Mouse (Mus musculus): Measurements from ENCODE around the gene Esyt3. TPM values are rescaled to one million over a fixed set of nuclear protein-coding genes. Genes with fewer than 3 reads are reported as not detected.

The Esyt3 gene
- polyA plus RNA-seq, 1 experiment from 2014 or later: 0.37 TPM

- H3K4me2 ChIP-seq (replicated peaks; ENCODE audit: low read depth): no peak overlapping the region
- H3K9me3 ChIP-seq (ENCODE audit: control insufficient read depth): no peaks in the 10 kb centered on the region
- H3K36me3 ChIP-seq (ENCODE audit: control insufficient read depth, insufficient read depth): no peaks in the 10 kb centered on the region
- H3K27me3 ChIP-seq (replicated peaks; ENCODE audit: control insufficient read depth, insufficient read depth, low read length): peaks cover 27% of the 10 kb centered on the region
- H3K27ac ChIP-seq (ENCODE audit: low read depth, low read length): no peak overlapping the region
- H3K9ac ChIP-seq (ENCODE audit: low read depth, low read length): no peak overlapping the region
- ATAC-seq: no peak
- H3K4me1 ChIP-seq (replicated peaks; ENCODE audit: control insufficient read depth, insufficient read depth, low read length): no peaks in the 10 kb centered on the region
- no peak for TF ChIP-seq CTCF (IDR thresholded peaks at IDR 0.05; ENCODE audit: low read depth)
- H3K4me3 ChIP-seq (ENCODE audit: low read depth, low read length): no peak overlapping the region
- WGBS: 86% methylated on average over 15 of the region's 15 CpGs
Measured at GRCm38 (mm10) chr9:99359012-99359411, 655 bp upstream of the Esyt3 start.

- H3K4me3 ChIP-seq (ENCODE audit: low read depth, low read length): peak overlapping the region; percentile 40
- TF ChIP-seq CTCF (IDR thresholded peaks at IDR 0.05; ENCODE audit: low read depth): no peak
- peaks cover 27% of the 10 kb centered on the region for H3K27me3 ChIP-seq (replicated peaks; ENCODE audit: control insufficient read depth, insufficient read depth, low read length)
- H3K9ac ChIP-seq (ENCODE audit: low read depth, low read length): no peak overlapping the region
- peak overlapping the region; percentile 74 for H3K4me2 ChIP-seq (replicated peaks; ENCODE audit: low read depth)
- 0 out of 2 replicates have a peak, but pooled peaks have one; percentile 26 for ATAC-seq
- H3K36me3 ChIP-seq (ENCODE audit: control insufficient read depth, insufficient read depth): no peaks in the 10 kb centered on the region
- H3K27ac ChIP-seq (ENCODE audit: low read depth, low read length): no peak overlapping the region
- no peaks in the 10 kb centered on the region for H3K9me3 ChIP-seq (ENCODE audit: control insufficient read depth)
- no peaks in the 10 kb centered on the region for H3K4me1 ChIP-seq (replicated peaks; ENCODE audit: control insufficient read depth, insufficient read depth, low read length)
- WGBS: 5% methylated on average over 19 of the region's 19 CpGs
Measured at GRCm38 (mm10) chr9:99357561-99357920, 816 bp downstream of the Esyt3 start.

- H3K4me3 ChIP-seq (ENCODE audit: low read depth, low read length): no peak overlapping the region
- H3K4me1 ChIP-seq (replicated peaks; ENCODE audit: control insufficient read depth, insufficient read depth, low read length): no peaks in the 10 kb centered on the region
- H3K27ac ChIP-seq (ENCODE audit: low read depth, low read length): no peak overlapping the region
- ATAC-seq: no peak
- H3K9ac ChIP-seq (ENCODE audit: low read depth, low read length): no peak overlapping the region
- WGBS: 68% methylated on average over 5 of the region's 5 CpGs
- H3K4me2 ChIP-seq (replicated peaks; ENCODE audit: low read depth): no peak overlapping the region
- no peak for TF ChIP-seq CTCF (IDR thresholded peaks at IDR 0.05; ENCODE audit: low read depth)
- no peaks in the 10 kb centered on the region for H3K36me3 ChIP-seq (ENCODE audit: control insufficient read depth, insufficient read depth)
- H3K9me3 ChIP-seq (ENCODE audit: control insufficient read depth): no peaks in the 10 kb centered on the region
- H3K27me3 ChIP-seq (replicated peaks; ENCODE audit: control insufficient read depth, insufficient read depth, low read length): peaks cover 27% of the 10 kb centered on the region
Measured at GRCm38 (mm10) chr9:99355971-99356370, 2.4 kb downstream of the Esyt3 start.

- no peak for TF ChIP-seq CTCF (IDR thresholded peaks at IDR 0.05; ENCODE audit: low read depth)
- H3K27ac ChIP-seq (ENCODE audit: low read depth, low read length): no peak overlapping the region
- no peaks in the 10 kb centered on the region for H3K9me3 ChIP-seq (ENCODE audit: control insufficient read depth)
- WGBS: 71% methylated on average over 5 of the region's 5 CpGs
- no peaks in the 10 kb centered on the region for H3K4me1 ChIP-seq (replicated peaks; ENCODE audit: control insufficient read depth, insufficient read depth, low read length)
- ATAC-seq: no peak
- H3K27me3 ChIP-seq (replicated peaks; ENCODE audit: control insufficient read depth, insufficient read depth, low read length): peaks cover 27% of the 10 kb centered on the region
- H3K9ac ChIP-seq (ENCODE audit: low read depth, low read length): no peak overlapping the region
- no peaks in the 10 kb centered on the region for H3K36me3 ChIP-seq (ENCODE audit: control insufficient read depth, insufficient read depth)
- no peak overlapping the region for H3K4me3 ChIP-seq (ENCODE audit: low read depth, low read length)
- H3K4me2 ChIP-seq (replicated peaks; ENCODE audit: low read depth): no peak overlapping the region
Measured at GRCm38 (mm10) chr9:99354796-99355195, 3.6 kb downstream of the Esyt3 start.

GRCm38 (mm10) chr9:99353390-99353789, 5.0 kb downstream of the Esyt3 start:
- no peaks in the 10 kb centered on the region for H3K4me1 ChIP-seq (replicated peaks; ENCODE audit: control insufficient read depth, insufficient read depth, low read length)
- peaks cover 19% of the 10 kb centered on the region for H3K27me3 ChIP-seq (replicated peaks; ENCODE audit: control insufficient read depth, insufficient read depth, low read length)
- H3K4me2 ChIP-seq (replicated peaks; ENCODE audit: low read depth): no peak overlapping the region
- H3K4me3 ChIP-seq (ENCODE audit: low read depth, low read length): no peak overlapping the region
- H3K9ac ChIP-seq (ENCODE audit: low read depth, low read length): no peak overlapping the region
- TF ChIP-seq CTCF (IDR thresholded peaks at IDR 0.05; ENCODE audit: low read depth): no peak
- no peak for ATAC-seq
- H3K36me3 ChIP-seq (ENCODE audit: control insufficient read depth, insufficient read depth): no peaks in the 10 kb centered on the region
- WGBS: 69% methylated on average over 6 of the region's 6 CpGs
- H3K27ac ChIP-seq (ENCODE audit: low read depth, low read length): no peak overlapping the region
- no peaks in the 10 kb centered on the region for H3K9me3 ChIP-seq (ENCODE audit: control insufficient read depth)

GRCm38 (mm10) chr9:99352964-99353363, 5.4 kb downstream of the Esyt3 start:
- Histone ChIP-seq H3K4me2 (replicated peaks; ENCODE audit: low read depth) (no peak overlapping the region), H3K9ac (ENCODE audit: low read depth, low read length) (no peak overlapping the region), H3K4me3 (ENCODE audit: low read depth, low read length) (no peak overlapping the region), H3K4me1 (replicated peaks; ENCODE audit: control insufficient read depth, insufficient read depth, low read length) (no peaks in the 10 kb centered on the region), H3K27ac (ENCODE audit: low read depth, low read length) (no peak overlapping the region), H3K36me3 (ENCODE audit: control insufficient read depth, insufficient read depth) (no peaks in the 10 kb centered on the region), H3K27me3 (replicated peaks; ENCODE audit: control insufficient read depth, insufficient read depth, low read length) (peaks cover 15% of the 10 kb centered on the region), H3K9me3 (ENCODE audit: control insufficient read depth) (no peaks in the 10 kb centered on the region)
- ATAC-seq: no peak
- no peak for TF ChIP-seq CTCF (IDR thresholded peaks at IDR 0.05; ENCODE audit: low read depth)
- 65% methylated on average over 4 of the region's 4 CpGs for WGBS

- 40% methylated on average over 4 of the region's 4 CpGs for WGBS
Measured at GRCm38 (mm10) chr9:99345351-99345792, 13.0 kb downstream of the Esyt3 start.

More at GRCm38 (mm10) chr9:99345351-99345792, 13.0 kb downstream of the Esyt3 start:
- Histone ChIP-seq H3K9me3 (ENCODE audit: control insufficient read depth) (no peaks in the 10 kb centered on the region), H3K27me3 (replicated peaks; ENCODE audit: control insufficient read depth, insufficient read depth, low read length) (no peaks in the 10 kb centered on the region), H3K4me3 (ENCODE audit: low read depth, low read length) (no peak overlapping the region), H3K9ac (ENCODE audit: low read depth, low read length) (no peak overlapping the region), H3K27ac (ENCODE audit: low read depth, low read length) (no peak overlapping the region), H3K36me3 (ENCODE audit: control insufficient read depth, insufficient read depth) (no peaks in the 10 kb centered on the region), H3K4me1 (replicated peaks; ENCODE audit: control insufficient read depth, insufficient read depth, low read length) (no peaks in the 10 kb centered on the region), H3K4me2 (replicated peaks; ENCODE audit: low read depth) (no peak overlapping the region)
- no peak for TF ChIP-seq CTCF (IDR thresholded peaks at IDR 0.05; ENCODE audit: low read depth)
- ATAC-seq: no peak
